19 mouse cellular contexts compared by ENCODE assay signal in the genomic region with DNA sequence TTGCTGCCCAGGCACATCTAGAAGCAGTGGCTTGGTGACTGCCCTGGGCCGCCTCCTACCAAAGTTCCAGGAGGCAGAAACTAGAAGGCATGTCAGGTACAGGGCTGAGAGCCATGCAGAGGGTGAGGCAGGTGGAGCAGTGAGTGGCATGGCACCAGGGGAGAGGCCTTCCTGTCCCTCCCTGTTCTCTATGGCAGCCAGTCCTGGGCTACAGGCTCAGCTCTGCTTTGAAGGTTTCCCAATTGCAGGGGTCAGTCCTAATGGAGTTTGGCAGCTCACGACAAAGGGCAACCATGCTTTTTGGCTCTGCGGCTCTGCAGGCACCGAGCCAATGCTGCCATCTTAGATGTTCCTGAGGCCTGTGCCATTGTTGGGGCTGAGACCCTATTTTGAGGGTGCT. TPM values are rescaled to one million over a fixed set of nuclear protein-coding genes. Genes with fewer than 3 reads are reported as not detected.
A peak's percentile ranks its signal among the peaks of the same experiment; 100 is the strongest.
DNase-seq lines count a peak whose midpoint lies in the region; ATAC-seq and TF ChIP-seq lines count a peak whose summit lies in the region.
"Had no signal": no experiment of that assay in that cellular context is flagged by ENCODE, and none has a peak within 500 bp of the region (broad histone marks: within the 10 kb centered on the region; RNA-seq: fewer than 3 reads in every experiment).

No protein-coding gene starts in this region.

- H3K4me1 ChIP-seq in heart, adult 2 months (ENCODE audit: control insufficient read depth, insufficient read depth, low read length): no peaks in the 10 kb centered on the region
- H3K4me1 ChIP-seq in hindbrain, embryonic 16.5 days (ENCODE audit: control insufficient read depth, insufficient read depth, low read depth, low read length): no peaks in the 10 kb centered on the region
- H3K4me1 ChIP-seq in hindbrain, embryonic 11.5 days (replicated peaks; ENCODE audit: control insufficient read depth, insufficient read depth, low read length): no peaks in the 10 kb centered on the region
- no peaks in the 10 kb centered on the region for H3K4me1 ChIP-seq in midbrain, postnatal 0 days (ENCODE audit: insufficient read depth, low read length)
- H3K4me1 ChIP-seq in midbrain, embryonic 13.5 days (replicated peaks): no peaks in the 10 kb centered on the region
- H3K4me1 ChIP-seq: forebrain, embryonic 15.5 days had no signal

- H3K4me3 ChIP-seq in heart, adult 2 months: no peak overlapping the region
- H3K4me3 ChIP-seq in hindbrain, embryonic 16.5 days (ENCODE audit: low read length): no peak overlapping the region
- H3K4me3 ChIP-seq in hindbrain, embryonic 11.5 days (ENCODE audit: low read depth, low read length): no peak overlapping the region
- H3K4me3 ChIP-seq in midbrain, postnatal 0 days (ENCODE audit: low read depth, low read length): no peak overlapping the region
- no peak overlapping the region for H3K4me3 ChIP-seq in midbrain, embryonic 13.5 days (replicated peaks)
- H3K4me3 ChIP-seq: erythroblast, embryonic 14.5 days; forebrain, embryonic 15.5 days; heart, embryonic 10.5 days; liver, embryonic 15.5 days had no signal

- no peak for DNase-seq in heart, adult 2 months
- DNase-seq in heart, postnatal 10 days: no peak
- DNase-seq in hindbrain, embryonic 11.5 days (ENCODE audit: low spot score): no peak
- no peak for DNase-seq in midbrain, postnatal 0 days (ENCODE audit: low spot score)
- no peak for DNase-seq in lung, postnatal 10 days
- DNase-seq: cerebellum, adult 11 months; kidney, postnatal 10 days; lung, postnatal 36 days; retina, postnatal 1 day; right cerebral cortex, postnatal 4 days; thymus, postnatal 36 days had no signal

- intact Hi-C loops in heart, adult 2 months (cut with DNase I): loop anchor here (5.0 kb wide), 1 partner anchor 52 kb away; no protein-coding TSS in a partner anchor
- intact Hi-C loops in heart, postnatal 10 days (cut with DNase I): no loop called here

- H3K27me3 ChIP-seq in heart, adult 2 months (ENCODE audit: control insufficient read depth, insufficient read depth, low read length): no peaks in the 10 kb centered on the region
- H3K27me3 ChIP-seq in hindbrain, embryonic 16.5 days (replicated peaks; ENCODE audit: control insufficient read depth, insufficient read depth, low read length): no peaks in the 10 kb centered on the region
- H3K27me3 ChIP-seq in hindbrain, embryonic 11.5 days (ENCODE audit: control insufficient read depth, insufficient read depth, low read length): no peaks in the 10 kb centered on the region
- H3K27me3 ChIP-seq in midbrain, postnatal 0 days (ENCODE audit: insufficient read depth, low read length): no peaks in the 10 kb centered on the region
- H3K27me3 ChIP-seq in midbrain, embryonic 13.5 days: no peaks in the 10 kb centered on the region
- H3K27me3 ChIP-seq: forebrain, embryonic 15.5 days; liver, embryonic 15.5 days had no signal

- no peak overlapping the region for H3K4me2 ChIP-seq in hindbrain, embryonic 16.5 days (ENCODE audit: low read length)
- no peak overlapping the region for H3K4me2 ChIP-seq in hindbrain, embryonic 11.5 days (replicated peaks; ENCODE audit: low read depth, low read length)
- no peak overlapping the region for H3K4me2 ChIP-seq in midbrain, postnatal 0 days (ENCODE audit: low read depth, low read length, poor library complexity, severe bottlenecking)
- no peak overlapping the region for H3K4me2 ChIP-seq in midbrain, embryonic 13.5 days (replicated peaks)
- H3K4me2 ChIP-seq: forebrain, embryonic 15.5 days; liver, embryonic 15.5 days had no signal

- TF ChIP-seq POLR2A in heart, adult 2 months (IDR thresholded peaks at IDR 0.05; ENCODE audit: insufficient read depth, low read depth, low read length): peak; percentile 40; the same call in 1 of the 2 replicates

- 76% methylated on average over 4 of the region's 4 CpGs for WGBS in heart, adult 2 months
- WGBS in hindbrain, embryonic 16.5 days: 81% methylated on average over 4 of the region's 4 CpGs
- WGBS in hindbrain, embryonic 11.5 days: 98% methylated on average over 4 of the region's 4 CpGs
- 78% methylated on average over 4 of the region's 4 CpGs for WGBS in midbrain, postnatal 0 days
- WGBS in midbrain, embryonic 13.5 days: 98% methylated on average over 4 of the region's 4 CpGs

- no peak for TF ChIP-seq CTCF in heart, adult 2 months (IDR thresholded peaks at IDR 0.05)
- TF ChIP-seq CTCF in midbrain, postnatal 0 days (IDR thresholded peaks at IDR 0.05): no peak

- H3K36me3 ChIP-seq in heart, adult 2 months (ENCODE audit: control insufficient read depth, insufficient read depth, low read length): peaks cover 23% of the 10 kb centered on the region
- H3K36me3 ChIP-seq in hindbrain, embryonic 16.5 days (ENCODE audit: control insufficient read depth, insufficient read depth, low read length): peaks cover 56% of the 10 kb centered on the region
- H3K36me3 ChIP-seq in hindbrain, embryonic 11.5 days (ENCODE audit: control insufficient read depth, insufficient read depth, low read length): peaks cover 17% of the 10 kb centered on the region
- peaks cover 70% of the 10 kb centered on the region for H3K36me3 ChIP-seq in midbrain, postnatal 0 days (ENCODE audit: insufficient read depth, low read length)
- H3K36me3 ChIP-seq in midbrain, embryonic 13.5 days: peaks cover 87% of the 10 kb centered on the region

- H3K9me3 ChIP-seq in hindbrain, embryonic 16.5 days (ENCODE audit: control insufficient read depth, low read length): no peaks in the 10 kb centered on the region
- no peaks in the 10 kb centered on the region for H3K9me3 ChIP-seq in hindbrain, embryonic 11.5 days (ENCODE audit: control insufficient read depth, low read length)
- no peaks in the 10 kb centered on the region for H3K9me3 ChIP-seq in midbrain, postnatal 0 days (ENCODE audit: low read length)
- no peaks in the 10 kb centered on the region for H3K9me3 ChIP-seq in midbrain, embryonic 13.5 days
- H3K9me3 ChIP-seq: forebrain, embryonic 15.5 days; G1E; heart, embryonic 10.5 days; liver, embryonic 15.5 days had no signal

- no peak overlapping the region for H3K9ac ChIP-seq in heart, adult 2 months (ENCODE audit: low read depth, low read length)
- no peak overlapping the region for H3K9ac ChIP-seq in hindbrain, embryonic 16.5 days (ENCODE audit: low read depth, low read length)
- no peak overlapping the region for H3K9ac ChIP-seq in hindbrain, embryonic 11.5 days (ENCODE audit: low read depth, low read length)
- H3K9ac ChIP-seq in midbrain, postnatal 0 days (replicated peaks; ENCODE audit: low read length, poor library complexity, severe bottlenecking): no peak overlapping the region
- H3K9ac ChIP-seq in midbrain, embryonic 13.5 days (replicated peaks): no peak overlapping the region; the same call in 1 of the 2 replicates
- H3K9ac ChIP-seq: forebrain, embryonic 15.5 days; liver, embryonic 15.5 days had no signal

- TF ChIP-seq EP300 in heart, adult 2 months (IDR thresholded peaks at IDR 0.05; ENCODE audit: insufficient read depth, low read depth, low read length): peak; percentile 89

- no peaks in the 10 kb centered on the region for H3K79me2 ChIP-seq in heart, adult 2 months (replicated peaks; ENCODE audit: control insufficient read depth, insufficient read depth, low read length)

- no peak for ATAC-seq in hindbrain, embryonic 16.5 days
- no peak for ATAC-seq in hindbrain, embryonic 11.5 days (ENCODE audit: low FRiP score)
- ATAC-seq in midbrain, postnatal 0 days (ENCODE audit: low FRiP score): no peak
- no peak for ATAC-seq in midbrain, embryonic 13.5 days
- 0 out of 2 replicates have a peak, but pooled peaks have one; percentile 10 for ATAC-seq in granulocyte monocyte progenitor cell, adult 5-6 weeks (replicated peaks; ENCODE audit: poor library complexity, severe bottlenecking)
- ATAC-seq: forebrain, embryonic 15.5 days had no signal

- no peak overlapping the region for H3K27ac ChIP-seq in heart, adult 2 months
- peak overlapping the region; percentile 32; the same call in 1 of the 2 replicates for H3K27ac ChIP-seq in hindbrain, embryonic 16.5 days (ENCODE audit: low read depth, low read length)
- no peak overlapping the region for H3K27ac ChIP-seq in hindbrain, embryonic 11.5 days (ENCODE audit: low read depth, low read length)
- 0 out of 2 replicates have a peak overlapping the region, but pooled peaks have one; percentile 33 for H3K27ac ChIP-seq in midbrain, postnatal 0 days (ENCODE audit: low read depth, low read length)
- H3K27ac ChIP-seq in midbrain, embryonic 13.5 days: no peak overlapping the region
- H3K27ac ChIP-seq: forebrain, embryonic 15.5 days; heart, embryonic 10.5 days; liver, embryonic 15.5 days had no signal

RNA-seq across cellular contexts. Expression of a gene that starts 32.9 kb away (rescaled TPM):
- total RNA-seq in heart, adult 2 months (2021): 10 to 100 TPM; 25.9 to 27.1 TPM
- polyA plus RNA-seq in heart, adult 2 months (2012; rRNA removed): 23.2 and 25.4 TPM in 2 replicates
- 10 to 100 TPM; 44.4 to 44.5 TPM for total RNA-seq in heart, postnatal 10 days (2021)
- polyA plus RNA-seq in hindbrain, embryonic 16.5 days (2015; fragmentation: Nextera tagmentation; extraction: Ambion mirVana): 47.3 and 51.2 TPM in 2 replicates
- 27.1 and 33.7 TPM in 2 replicates for polyA plus RNA-seq in hindbrain, embryonic 11.5 days (2014; fragmentation: Nextera tagmentation; extraction: Ambion mirVana)
- 29.3 and 34.3 TPM in 2 replicates for total RNA-seq in midbrain, postnatal 0 days (2014; rRNA removed)
- polyA plus RNA-seq in midbrain, postnatal 0 days (2015; fragmentation: Nextera tagmentation; extraction: Ambion mirVana): 42.8 and 43.5 TPM in 2 replicates
- polyA plus RNA-seq in midbrain, embryonic 13.5 days (2015; fragmentation: Nextera tagmentation; extraction: Ambion mirVana): 52.7 and 53.9 TPM in 2 replicates
- total RNA-seq in granulocyte monocyte progenitor cell, adult 5-6 weeks (2014; fragmentation: Nextera tagmentation): 13.8 and 27.3 TPM in 2 replicates
- total RNA-seq in granulocyte monocyte progenitor cell, adult 5-6 weeks (2017): 17.5 and 24.2 TPM in 2 replicates

RNA-seq across cellular contexts. Expression of a gene that starts 47.6 kb away (rescaled TPM):
- over 10,000 TPM; 11,796 to 13,259 TPM for total RNA-seq in heart, adult 2 months (2021)
- 3,546 and 6,285 TPM in 2 replicates for polyA plus RNA-seq in heart, adult 2 months (2012; rRNA removed)
- 1,000 to 10,000 TPM; 7,820 to 7,948 TPM for total RNA-seq in heart, postnatal 10 days (2021)
- polyA plus RNA-seq in hindbrain, embryonic 16.5 days (2015; fragmentation: Nextera tagmentation; extraction: Ambion mirVana): 47.2 and 50.2 TPM in 2 replicates
- 46.5 and 50.2 TPM in 2 replicates for polyA plus RNA-seq in hindbrain, embryonic 11.5 days (2014; fragmentation: Nextera tagmentation; extraction: Ambion mirVana)
- total RNA-seq in midbrain, postnatal 0 days (2014; rRNA removed): 202 and 210 TPM in 2 replicates
- polyA plus RNA-seq in midbrain, postnatal 0 days (2015; fragmentation: Nextera tagmentation; extraction: Ambion mirVana): 40.4 and 45.2 TPM in 2 replicates
- polyA plus RNA-seq in midbrain, embryonic 13.5 days (2015; fragmentation: Nextera tagmentation; extraction: Ambion mirVana): 35.7 and 40.0 TPM in 2 replicates
- 71.0 and 77.6 TPM in 2 replicates for total RNA-seq in granulocyte monocyte progenitor cell, adult 5-6 weeks (2014; fragmentation: Nextera tagmentation)
- 112 and 118 TPM in 2 replicates for total RNA-seq in granulocyte monocyte progenitor cell, adult 5-6 weeks (2017)

Comparison
In these comparisons a context has a peak if more than half of its experiments do, and no peak if none do; other contexts are left out.
1. H3K27ac ChIP-seq: peak in hindbrain, embryonic 16.5 days (single experiment) and midbrain, postnatal 0 days (single experiment); none in heart, adult 2 months (single experiment), hindbrain, embryonic 11.5 days (single experiment) and midbrain, embryonic 13.5 days (single experiment).
2. RNA of a gene that starts 47.6 kb away (polyA plus RNA-seq): 3,546 to 6,285 TPM in heart, adult 2 months; 46.5 to 50.2 TPM in hindbrain, embryonic 11.5 days, 47.2 to 50.2 TPM in hindbrain, embryonic 16.5 days, 40.4 to 45.2 TPM in midbrain, postnatal 0 days and 35.7 to 40.0 TPM in midbrain, embryonic 13.5 days; every median in the first group is over 10 times any median in the second.